Mouse (Mus musculus) common myeloid progenitor, adult 5-6 weeks (primary cell): ENCODE results near the gene Rab3gap1. TPM values are rescaled to one million over a fixed set of nuclear protein-coding genes. Genes with fewer than 3 reads are reported as not detected.

ENCODE experiments used
- ATAC-seq: replicated peaks from 2 replicates; pipeline ENCODE4 v1.8.0; 2016; ENCODE audit warnings: low read depth, mild to moderate bottlenecking, moderate TSS enrichment, inconsistent platforms; ENCODE audit not compliant: poor library complexity, severe bottlenecking
- total RNA-seq: library from RNA; stranded (forward); fragments of 200-1000, 187-1606 nt; gene quantifications from 2 replicates; pipeline ENCODE4 v1.2.3, GENCODE M21; 2017

Gene Rab3gap1
- total RNA-seq, 1 experiment from 2014 or later, result 48.1 TPM

DNA sequence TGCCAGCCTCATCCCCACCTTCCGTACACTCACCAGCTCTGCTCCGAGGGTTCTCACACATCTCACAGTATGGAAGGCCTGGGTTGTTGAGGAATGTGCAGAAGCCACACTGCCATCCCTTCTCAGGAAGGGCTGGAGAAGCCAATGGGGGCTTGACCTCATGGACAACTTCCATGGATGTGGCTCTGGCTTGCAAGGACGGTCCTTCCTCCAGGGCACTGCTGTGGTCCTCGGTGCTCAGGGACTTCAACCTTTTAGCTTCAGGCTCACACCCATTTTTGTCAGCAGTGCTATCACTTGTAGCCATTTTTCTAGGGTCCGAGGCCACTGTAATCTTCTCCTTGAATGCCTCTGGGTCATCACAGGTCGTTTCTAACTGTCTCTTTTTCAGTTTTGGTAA, 107.5 kb downstream of the Rab3gap1 start:
- ATAC-seq, result no peak

DNA sequence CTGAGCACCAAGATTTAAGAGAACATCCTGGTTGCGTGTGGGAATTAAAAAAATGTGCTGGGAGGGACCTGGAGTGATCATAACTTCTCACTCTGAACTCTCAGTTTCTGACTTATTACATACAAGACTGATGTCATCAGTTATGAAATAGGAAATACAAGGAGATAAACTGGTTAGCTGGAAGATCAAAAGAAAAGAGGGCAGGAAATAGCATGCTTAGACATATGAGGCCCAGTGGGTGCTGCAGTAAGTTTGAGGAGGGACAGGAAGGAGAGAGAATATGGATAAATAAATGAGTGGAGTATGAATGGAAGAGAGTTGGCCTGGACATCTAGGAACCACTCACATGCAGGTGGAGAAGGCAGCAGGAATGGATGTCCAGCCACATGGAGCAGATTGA, 109.6 kb downstream of the Rab3gap1 start:
- ATAC-seq, result no peak

- ATAC-seq, result peak; percentile 73
Observed at GRCm38 (mm10) chr1:127980911-127981559, 112.5 kb downstream of the Rab3gap1 start.

GRCm38 (mm10) chr1:127982268-127982667, 113.7 kb downstream of the Rab3gap1 start:
- no peak for ATAC-seq

- ATAC-seq, result no peak
Observed at GRCm38 (mm10) chr1:127983274-127983993, 114.9 kb downstream of the Rab3gap1 start.

- ATAC-seq, result no peak
Observed at GRCm38 (mm10) chr1:127985391-127985790, 116.8 kb downstream of the Rab3gap1 start.

- ATAC-seq, result no peak
Observed at GRCm38 (mm10) chr1:127988246-127988645, 119.7 kb downstream of the Rab3gap1 start.

- no peak for ATAC-seq
Observed at GRCm38 (mm10) chr1:127989387-127989786, 120.8 kb downstream of the Rab3gap1 start.

DNA sequence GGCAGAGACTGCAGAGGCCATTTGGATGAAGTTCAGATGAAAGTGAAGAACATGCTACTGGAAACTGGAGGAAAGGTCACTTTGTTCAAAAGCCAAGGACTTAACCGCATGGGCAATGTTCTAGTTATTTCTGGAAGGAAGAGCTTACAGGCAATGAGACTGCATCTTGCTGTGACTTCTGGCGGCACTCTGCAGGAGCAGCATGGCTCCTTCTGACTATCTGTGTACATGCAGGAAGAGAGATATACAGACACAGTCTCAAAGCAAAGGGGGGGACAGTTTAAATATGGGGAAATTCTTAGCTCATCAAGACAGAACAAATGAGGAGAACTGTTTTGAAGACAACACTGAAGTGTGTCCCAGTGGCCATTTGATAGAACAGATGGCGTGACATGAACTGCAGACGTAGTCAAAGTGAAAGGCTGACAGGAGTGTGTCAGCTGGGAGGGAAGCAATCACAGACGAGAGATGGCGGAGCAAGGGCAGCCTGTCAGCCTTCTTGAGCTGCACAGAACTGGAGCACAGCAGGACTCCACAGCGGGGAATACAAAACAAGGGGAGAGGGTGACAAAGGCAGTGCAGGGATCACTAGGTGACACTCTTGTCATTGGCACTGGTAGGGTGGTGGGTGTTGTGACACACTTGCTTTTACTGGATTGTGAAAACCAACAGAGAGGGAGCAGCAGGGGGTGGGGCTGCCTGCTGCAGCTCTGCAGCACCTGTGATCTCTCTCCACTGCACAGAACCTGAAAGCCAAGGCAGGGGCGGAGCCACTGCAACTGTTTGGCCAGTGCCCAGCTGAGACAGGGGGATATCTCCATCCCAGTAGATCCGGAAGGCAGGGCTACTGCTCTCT, 121.5 kb downstream of the Rab3gap1 start:
- ATAC-seq, result no peak

Other genes starting within 250 kb of the Rab3gap1 start
- 0.59 TPM in 1 of 2 replicates, not detected in the other for gene Tmem163, start 189.2 kb upstream of the Rab3gap1 start, total RNA-seq
- gene Acmsd, start 139.4 kb upstream of the Rab3gap1 start, total RNA-seq, result 2.0 and 2.9 TPM in 2 replicates
- 45.8 and 49.7 TPM in 2 replicates for gene Ccnt2, start 94.6 kb upstream of the Rab3gap1 start, total RNA-seq
- 0.34 and 0.96 TPM in 2 replicates for gene Map3k19, start 13.7 kb upstream of the Rab3gap1 start, total RNA-seq
- 14.7 and 21.2 TPM in 2 replicates for gene Zranb3, start 234.3 kb downstream of the Rab3gap1 start, total RNA-seq
- 81.4 and 88.1 TPM in 2 replicates for gene R3hdm1, start 234.5 kb downstream of the Rab3gap1 start, total RNA-seq